Mouse (Mus musculus) liver, adult (tissue): ENCODE measurements around the gene Flt3l.

Source experiments
- GATA4 ChIP-seq: IDR thresholded peaks from 2 replicates; pipeline ENCODE4 v1.6.1; 2014; ENCODE audit warnings: mild to moderate bottlenecking, low read length; ENCODE audit not compliant: insufficient replicate concordance

Flt3l gene

GRCm38 (mm10) chr7:45082401-45083299 is 53.6 kb downstream of the Flt3l start:
- TF ChIP-seq GATA4, result no peak

GRCm38 (mm10) chr7:45081016-45081415 is 55.2 kb downstream of the Flt3l start:
- TF ChIP-seq GATA4, result no peak

DNA sequence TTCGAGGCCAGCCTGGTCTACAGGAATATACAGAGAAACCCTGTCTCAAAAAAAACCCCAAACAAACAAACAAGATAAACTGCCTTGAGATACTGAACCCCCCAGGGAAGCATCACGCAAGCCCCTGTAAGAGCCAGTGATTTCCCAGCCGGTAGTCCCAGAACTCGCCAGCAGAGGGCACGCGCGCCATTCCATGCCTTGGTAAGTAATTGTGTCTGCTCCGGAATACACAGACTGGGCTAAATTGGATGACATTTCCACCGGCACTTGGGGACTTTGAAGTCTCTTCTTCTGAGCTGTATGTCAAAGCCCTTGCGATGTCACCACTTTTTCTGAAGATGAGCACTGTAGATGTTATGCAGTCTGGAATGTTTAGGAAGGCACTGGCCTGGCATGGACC is 56.4 kb downstream of the Flt3l start:
- TF ChIP-seq GATA4, result no peak
